Mouse (Mus musculus) embryonic facial prominence, embryonic 10.5 days (tissue): ENCODE results near the gene Dhx29. TPM values are rescaled to one million over a fixed set of nuclear protein-coding genes. Genes with fewer than 3 reads are reported as not detected.
A peak's percentile ranks its signal among the peaks of the same experiment; 100 is the strongest.
"Not testable (repeated sequence)": the region's sequence is repeated elsewhere in the genome, so short reads cannot be mapped to it uniquely, and the experiment has no call there.

ENCODE experiments used
- DNase-seq: peaks from one replicate; pipeline ENCODE4 v3.0.0-alpha.2; 2017; ENCODE audit warnings: low spot score
- H3K27ac ChIP-seq: fragments of 300-500 bp; sonication (generic); replicated peaks from 2 replicates; pipeline ENCODE4 v1.5.1; 2016; ENCODE audit warnings: mild to moderate bottlenecking
- H3K27me3 ChIP-seq: fragments of 300-500 bp; sonication (generic); replicated peaks from 2 replicates; pipeline ENCODE4 v1.6.1; 2016; ENCODE audit warnings: low read depth, mild to moderate bottlenecking; ENCODE audit not compliant: poor library complexity, severe bottlenecking
- H3K36me3 ChIP-seq: fragments of 300-500 bp; sonication (generic); replicated peaks from 2 replicates; pipeline ENCODE4 v1.6.1; 2016; ENCODE audit warnings: mild to moderate bottlenecking, moderate library complexity
- H3K4me1 ChIP-seq: fragments of 300-500 bp; sonication (generic); 2 replicates; pipeline ENCODE4 v1.6.1; 2016
- H3K4me3 ChIP-seq: fragments of 300-500 bp; sonication (generic); 2 replicates; pipeline ENCODE4 v1.5.1; 2016; ENCODE audit warnings: mild to moderate bottlenecking, moderate library complexity
- H3K9me3 ChIP-seq: fragments of 300-500 bp; sonication (generic); 2 replicates; pipeline ENCODE4 v1.6.1; 2016; ENCODE audit warnings: mild to moderate bottlenecking
- WGBS: fragments of 180-500 bp; shearing (Covaris S2); methylation state at CpG from one replicate; pipeline ENCODE4 v1.1.7; 2016; 5-methylcytosine and 5-hydroxymethylcytosine counted together
- polyA plus RNA-seq: library from polyadenylated mRNA; unstranded; fragments of >200 nt; fragmentation: Nextera tagmentation; extraction: Ambion mirVana; gene quantifications from 2 replicates; pipeline ENCODE4 v1.2.1, GENCODE M21; 2016

Dhx29 gene
- polyA plus RNA-seq, 1 experiment from 2014 or later = 33.7 TPM

GRCm38 (mm10) chr13:112989541-112989940 lies 62.3 kb downstream of the Dhx29 start:
- Histone ChIP-seq H3K4me3 (peak overlapping the region; percentile 31), H3K9me3 (no peaks in the 10 kb centered on the region), H3K27ac (no peak overlapping the region), H3K4me1 (peaks cover 57% of the 10 kb centered on the region), H3K36me3 (no peaks in the 10 kb centered on the region), H3K27me3 (peaks cover 96% of the 10 kb centered on the region)
- peak; percentile 53 for DNase-seq
- under 1% methylated on average over 23 of the region's 23 CpGs for WGBS

GRCm38 (mm10) chr13:112990346-112990745 lies 63.1 kb downstream of the Dhx29 start:
- Histone ChIP-seq H3K36me3 (no peaks in the 10 kb centered on the region), H3K4me3 (no peak overlapping the region), H3K9me3 (no peaks in the 10 kb centered on the region), H3K27me3 (peaks cover 99% of the 10 kb centered on the region), H3K27ac (no peak overlapping the region), H3K4me1 (peaks cover 57% of the 10 kb centered on the region)
- peak; percentile 28 for DNase-seq
- 9% methylated on average over 4 of the region's 4 CpGs for WGBS

GRCm38 (mm10) chr13:112993531-112994152 lies 66.4 kb downstream of the Dhx29 start, which contains the start of gene Mcidas:
TSS of gene Mcidas (plus strand) at chr13:112993845.
- no peaks in the 10 kb centered on the region for H3K36me3 ChIP-seq
- peak within 1 kb of the TSS; percentile 58 for H3K4me3 ChIP-seq
- H3K27me3 ChIP-seq = peaks cover 99% of the 10 kb centered on the region
- H3K9me3 ChIP-seq = no peaks in the 10 kb centered on the region
- DNase-seq = peak; percentile 64
- WGBS = under 1% methylated on average over 63 of the region's 63 CpGs
- peaks cover 30% of the 10 kb centered on the region for H3K4me1 ChIP-seq
- H3K27ac ChIP-seq = no peak within 1 kb of the TSS

- Histone ChIP-seq H3K4me3 (peak overlapping the region; percentile 58), H3K27ac (no peak overlapping the region), H3K36me3 (no peaks in the 10 kb centered on the region), H3K9me3 (no peaks in the 10 kb centered on the region), H3K27me3 (peaks cover 99% of the 10 kb centered on the region), H3K4me1 (peaks cover 29% of the 10 kb centered on the region)
- WGBS = under 1% methylated on average over 25 of the region's 25 CpGs
- DNase-seq = peak; percentile 74
Measured at GRCm38 (mm10) chr13:112994191-112994590, 66.9 kb downstream of the Dhx29 start.

GRCm38 (mm10) chr13:112996407-112996806 lies 69.2 kb downstream of the Dhx29 start:
- Histone ChIP-seq H3K27ac (no peak overlapping the region), H3K9me3 (no peaks in the 10 kb centered on the region), H3K4me1 (peaks cover 22% of the 10 kb centered on the region), H3K4me3 (no peak overlapping the region), H3K36me3 (no peaks in the 10 kb centered on the region), H3K27me3 (peaks cover 99% of the 10 kb centered on the region)
- DNase-seq = peak; percentile 12
- 67% methylated on average over 4 of the region's 4 CpGs for WGBS

- H3K27me3 ChIP-seq = peaks cover 99% of the 10 kb centered on the region
- H3K4me3 ChIP-seq = no peak overlapping the region
- H3K9me3 ChIP-seq = no peaks in the 10 kb centered on the region
- no peak overlapping the region for H3K27ac ChIP-seq
- 65% methylated on average over 6 of the region's 6 CpGs for WGBS
- H3K36me3 ChIP-seq = no peaks in the 10 kb centered on the region
- H3K4me1 ChIP-seq = peaks cover 22% of the 10 kb centered on the region
- no peak for DNase-seq
Measured at GRCm38 (mm10) chr13:112997369-112997768, 70.1 kb downstream of the Dhx29 start.

GRCm38 (mm10) chr13:112998427-112999201 lies 71.4 kb downstream of the Dhx29 start:
- Histone ChIP-seq H3K4me3 (peak overlapping the region; percentile 61), H3K27me3 (peaks cover 91% of the 10 kb centered on the region), H3K9me3 (no peaks in the 10 kb centered on the region), H3K4me1 (peaks cover 18% of the 10 kb centered on the region), H3K27ac (no peak overlapping the region), H3K36me3 (no peaks in the 10 kb centered on the region)
- DNase-seq = peak; percentile 70
- WGBS = under 1% methylated on average over 46 of the region's 46 CpGs

- H3K4me1 ChIP-seq = peaks cover 9% of the 10 kb centered on the region
- DNase-seq = no peak
- no peaks in the 10 kb centered on the region for H3K36me3 ChIP-seq
- no peak overlapping the region for H3K4me3 ChIP-seq
- no peak overlapping the region for H3K27ac ChIP-seq
- WGBS = 83% methylated on average over 3 of the region's 3 CpGs
- H3K27me3 ChIP-seq = peaks cover 76% of the 10 kb centered on the region
- H3K9me3 ChIP-seq = no peaks in the 10 kb centered on the region
Measured at GRCm38 (mm10) chr13:113000090-113000489, 72.8 kb downstream of the Dhx29 start.

GRCm38 (mm10) chr13:113000576-113001318 lies 73.5 kb downstream of the Dhx29 start:
- H3K36me3 ChIP-seq = no peaks in the 10 kb centered on the region
- H3K27me3 ChIP-seq = peaks cover 70% of the 10 kb centered on the region
- H3K27ac ChIP-seq = no peak overlapping the region
- no peak overlapping the region for H3K4me3 ChIP-seq
- H3K9me3 ChIP-seq = no peaks in the 10 kb centered on the region
- DNase-seq = no peak
- WGBS = 67% methylated on average over 9 of the region's 9 CpGs
- H3K4me1 ChIP-seq = peaks cover 9% of the 10 kb centered on the region

- Histone ChIP-seq H3K9me3 (no peaks in the 10 kb centered on the region), H3K27me3 (no peaks in the 10 kb centered on the region), H3K27ac (no peak overlapping the region), H3K4me3 (no peak overlapping the region), H3K4me1 (no peaks in the 10 kb centered on the region), H3K36me3 (no peaks in the 10 kb centered on the region)
- no peak for DNase-seq
- WGBS = 81% methylated on average over 6 of the region's 6 CpGs
Measured at GRCm38 (mm10) chr13:113012683-113013082, 85.4 kb downstream of the Dhx29 start.

GRCm38 (mm10) chr13:113013174-113013953 lies 86.1 kb downstream of the Dhx29 start:
- not testable (repeated sequence) for H3K27ac ChIP-seq, H3K36me3 ChIP-seq, DNase-seq, H3K4me3 ChIP-seq, H3K9me3 ChIP-seq, H3K4me1 ChIP-seq, H3K27me3 ChIP-seq
- WGBS = 61% methylated on average over 20 of the region's 20 CpGs
